Mouse (Mus musculus) C2C12 (cell line): ENCODE measurements around the gene Cdk14.

Source experiments
- CTCF ChIP-seq: IDR thresholded peaks from one replicate; pipeline ENCODE4 v1.5.1; 2011; ENCODE audit not compliant: control insufficient read depth, insufficient read depth, insufficient read length
- FOSL1 ChIP-seq: IDR thresholded peaks from one replicate; pipeline ENCODE4 v1.8.0; 2011; ENCODE audit warnings: mild to moderate bottlenecking, low read length; ENCODE audit not compliant: poor library complexity, insufficient read depth, severe bottlenecking
- MAX ChIP-seq: IDR thresholded peaks from one replicate; pipeline ENCODE4 v1.6.1; 2011; ENCODE audit warnings: mild to moderate bottlenecking, control low read depth
- MYOD1 ChIP-seq: IDR thresholded peaks from one replicate; pipeline ENCODE4 v1.6.1; 2011; ENCODE audit warnings: low read depth; ENCODE audit not compliant: control insufficient read depth, insufficient read length
- MYOG ChIP-seq: IDR thresholded peaks from one replicate; pipeline ENCODE4 v1.6.1; 2011; ENCODE audit not compliant: control insufficient read depth, insufficient read length; ENCODE audit errors: extremely low read depth
- USF1 ChIP-seq: IDR thresholded peaks from one replicate; pipeline ENCODE4 v1.6.1; 2011; ENCODE audit warnings: low read depth, mild to moderate bottlenecking, control low read depth, moderate library complexity

DNA sequence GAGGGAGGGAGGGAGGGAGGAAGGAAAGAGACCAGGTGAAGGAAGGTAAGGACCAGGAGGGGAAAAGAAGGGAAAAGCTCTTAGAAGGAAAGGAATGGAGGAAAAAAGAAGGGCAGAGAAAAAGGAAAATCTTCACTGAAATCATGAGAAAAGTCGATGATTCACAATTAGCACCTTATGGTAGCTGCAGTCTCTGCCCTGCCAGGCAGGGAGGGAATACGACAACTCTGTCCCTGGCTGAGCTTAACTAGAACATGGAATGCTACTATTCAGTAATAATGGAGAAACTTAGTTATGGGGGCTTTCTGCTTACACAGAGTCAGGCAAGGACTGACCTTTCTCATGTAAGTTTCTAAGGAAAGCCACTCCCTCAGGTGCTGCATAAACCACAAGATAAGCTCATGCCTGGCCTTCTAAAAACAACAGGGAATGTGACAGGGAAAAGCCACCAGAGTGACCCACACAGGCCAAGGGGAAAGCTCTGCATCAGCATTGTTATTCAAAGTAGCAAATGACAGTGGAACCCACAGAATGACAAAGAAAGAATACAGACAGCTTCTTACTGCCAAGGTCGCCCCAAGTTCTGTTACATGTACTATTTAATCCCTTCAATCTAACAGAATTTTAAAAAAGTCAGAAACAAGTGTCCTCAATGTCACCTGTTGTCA lies 323.7 kb downstream of the Cdk14 start:
- TF ChIP-seq CTCF, result no peak
- TF ChIP-seq MAX, result no peak
- no peak for TF ChIP-seq USF1
- TF ChIP-seq MYOD1, result no peak
- TF ChIP-seq FOSL1, result no peak
- TF ChIP-seq MYOG, result no peak
